Mouse (Mus musculus) urinary bladder, postnatal 4 days (tissue): ENCODE data around the gene Pbld2.
"Not testable (repeated sequence)": the region's sequence is repeated elsewhere in the genome, so short reads cannot be mapped to it uniquely, and the experiment has no call there.

Source experiments
- DNase-seq, 2 experiments: peaks; one replicate each; pipeline ENCODE4 v3.0.0; 2021 to 2022; ENCODE audit warnings: low spot score in 2 of 2

The Pbld2 gene

DNA sequence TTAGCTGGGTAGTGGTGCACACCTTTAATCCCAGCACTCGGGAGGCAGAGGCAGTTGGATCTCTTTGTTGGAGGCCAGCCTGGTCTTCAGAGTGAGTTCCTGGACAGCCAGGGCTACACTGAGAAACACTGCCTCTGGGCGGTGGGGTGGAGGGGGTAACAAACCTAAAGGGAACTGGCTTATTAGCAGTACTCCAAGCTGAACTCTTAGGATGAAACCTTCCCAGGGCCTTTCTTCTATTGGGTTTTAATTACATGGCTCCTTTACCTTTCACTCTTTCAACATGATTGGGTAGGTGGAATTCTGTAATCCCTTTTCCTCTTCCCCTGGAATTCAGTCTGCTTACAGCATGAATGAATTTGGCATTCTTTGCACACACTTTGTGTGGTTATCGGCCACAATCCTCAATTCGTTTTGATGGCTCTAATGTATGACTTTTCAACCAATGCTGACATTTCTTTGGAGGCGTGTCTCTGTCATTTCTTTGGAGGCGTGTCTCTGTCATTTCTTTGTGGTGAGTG, 1.4 kb downstream of the Pbld2 start:
- DNase-seq, result no peak

GRCm38 (mm10) chr10:63026156-63026794, 2.2 kb downstream of the Pbld2 start:
- no peak for DNase-seq

DNA sequence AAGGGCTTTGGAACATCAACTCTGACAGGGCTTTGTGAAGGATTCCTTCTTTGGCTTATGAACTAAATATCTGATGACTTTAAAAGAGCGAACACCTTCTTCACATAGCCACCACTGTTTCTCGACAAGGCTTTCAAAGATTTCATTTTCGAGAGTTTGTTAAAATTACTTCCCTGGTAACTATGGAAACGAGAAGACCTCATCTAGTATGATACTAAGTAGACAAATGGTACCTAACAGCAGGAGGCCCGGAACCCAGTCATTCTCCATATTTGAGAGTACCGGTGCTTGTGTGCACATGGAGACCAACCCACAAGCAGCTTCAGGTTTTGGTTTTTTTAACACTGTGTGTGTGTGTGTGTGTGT, 2.7 kb downstream of the Pbld2 start:
- DNase-seq, result no peak

GRCm38 (mm10) chr10:63027376-63028161, 3.5 kb downstream of the Pbld2 start:
- DNase-seq, result no peak

GRCm38 (mm10) chr10:63028396-63028795, 4.3 kb downstream of the Pbld2 start:
- no peak for DNase-seq

GRCm38 (mm10) chr10:63032267-63032666, 8.2 kb downstream of the Pbld2 start:
- no peak for DNase-seq

DNA sequence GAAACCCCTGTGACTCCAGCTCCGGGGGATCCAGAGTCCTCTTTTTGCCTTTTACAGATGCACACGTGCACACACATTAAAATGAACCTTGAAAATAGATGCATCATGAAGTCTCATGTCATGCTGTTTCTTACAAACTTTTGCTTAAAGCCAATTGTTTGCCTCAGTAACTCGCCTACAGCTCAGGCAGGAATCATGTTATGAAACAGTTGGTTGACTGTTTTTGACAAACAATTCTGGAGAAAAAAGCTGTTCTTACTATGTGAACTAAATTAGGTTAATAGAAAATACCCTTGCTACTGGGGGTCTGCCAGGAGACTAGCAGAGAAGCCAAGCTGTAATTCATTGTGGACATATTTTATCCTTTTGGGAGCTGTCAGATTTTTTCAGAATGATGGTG, 8.8 kb downstream of the Pbld2 start:
- no peak for DNase-seq

- no peak for DNase-seq
Measured at GRCm38 (mm10) chr10:63038571-63039320, 14.6 kb downstream of the Pbld2 start.

- no peak for DNase-seq
Measured at GRCm38 (mm10) chr10:63039867-63040628, 15.9 kb downstream of the Pbld2 start.

- no peak for DNase-seq
Measured at GRCm38 (mm10) chr10:63043154-63043553, 19.0 kb downstream of the Pbld2 start.

GRCm38 (mm10) chr10:63047751-63048150, 23.6 kb downstream of the Pbld2 start:
- no peak for DNase-seq

DNA sequence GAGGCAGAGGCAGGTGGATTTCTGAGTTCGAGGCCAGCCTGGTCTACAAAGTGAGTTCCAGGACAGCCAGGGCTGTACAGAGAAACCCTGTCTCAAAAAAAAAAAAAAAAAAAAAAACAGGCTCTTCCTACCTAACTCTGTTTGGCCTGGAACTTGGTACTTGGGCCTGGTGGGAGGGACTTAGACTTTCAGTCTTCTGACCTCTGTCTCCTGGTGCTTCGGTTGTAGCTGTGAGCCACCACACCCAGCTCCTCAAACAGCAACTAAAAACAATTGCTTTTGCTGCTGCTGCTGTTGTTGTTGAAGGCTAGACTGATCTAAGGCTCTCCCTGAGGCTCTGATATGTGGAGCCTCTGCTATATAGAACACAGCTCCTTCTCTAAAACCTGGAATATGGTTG, 25.0 kb downstream of the Pbld2 start:
- no peak for DNase-seq

GRCm38 (mm10) chr10:63051267-63051666, 27.2 kb downstream of the Pbld2 start:
- no peak for DNase-seq

- no peak for DNase-seq
Measured at GRCm38 (mm10) chr10:63052011-63052410, 27.9 kb downstream of the Pbld2 start.

GRCm38 (mm10) chr10:63053007-63053406, 28.9 kb downstream of the Pbld2 start:
- DNase-seq, result no peak

DNA sequence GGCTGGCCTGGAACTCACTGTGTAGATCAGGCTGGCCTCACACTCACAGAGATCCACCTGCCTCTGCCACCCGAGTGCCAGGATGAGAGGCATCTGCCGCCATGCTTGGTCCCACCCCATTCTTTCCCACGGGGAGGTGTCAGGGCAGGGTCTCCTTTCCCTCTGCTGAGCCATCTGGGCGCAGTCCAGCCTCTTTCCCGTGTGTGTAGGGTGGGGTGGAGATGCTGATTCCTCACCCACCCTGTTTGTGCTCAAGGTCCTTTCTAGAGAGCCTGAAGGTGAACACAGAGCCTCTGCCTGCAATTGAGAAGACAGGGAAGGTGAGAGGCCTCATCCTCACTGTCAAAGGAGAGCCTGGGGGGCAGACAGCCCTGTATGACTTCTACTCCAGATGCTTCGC, 30.0 kb downstream of the Pbld2 start:
- not testable (repeated sequence) for DNase-seq

DNA sequence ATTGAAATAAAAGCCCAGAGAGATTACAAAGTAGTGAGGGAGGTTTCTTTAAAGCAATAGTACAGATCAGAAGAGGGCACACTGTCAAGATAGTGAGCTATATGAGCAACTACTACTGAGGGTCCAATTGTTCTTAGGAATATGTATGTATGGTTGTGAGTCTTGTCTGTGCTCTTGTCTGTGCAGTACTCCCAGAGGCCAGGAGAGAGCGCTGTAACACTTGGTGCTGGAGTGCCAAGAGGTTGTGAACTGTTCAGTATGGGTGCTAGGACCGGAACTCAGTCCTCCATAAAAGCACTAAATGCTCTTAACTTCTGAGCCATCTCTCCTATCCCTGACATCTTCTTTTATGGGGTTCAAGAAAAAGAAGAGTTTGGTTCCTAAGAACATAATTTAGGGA, 30.5 kb downstream of the Pbld2 start:
- DNase-seq, result no peak

GRCm38 (mm10) chr10:63056966-63057750, 33.0 kb downstream of the Pbld2 start:
- DNase-seq, result no peak

DNA sequence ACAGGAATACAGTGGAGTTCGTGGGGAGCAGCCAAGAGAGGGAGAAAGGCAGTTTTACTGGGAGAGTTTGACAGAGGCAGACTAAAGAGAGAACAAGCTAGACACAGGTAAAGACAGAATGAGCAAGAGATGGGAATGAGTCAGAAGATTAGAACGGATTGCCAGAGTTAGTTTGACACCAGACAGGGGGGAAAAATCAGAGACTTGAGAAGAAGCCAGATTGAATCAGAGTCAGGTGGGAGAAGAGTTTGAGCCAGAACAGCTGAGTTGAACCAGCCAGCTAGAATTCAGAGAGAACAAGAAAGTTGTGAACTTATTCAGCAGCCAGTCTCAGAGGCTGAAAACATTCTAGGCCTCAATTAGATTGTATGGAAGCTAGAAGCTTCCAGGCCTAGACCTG, 35.7 kb downstream of the Pbld2 start, which contains the start of gene Pbld1:
TSS of gene Pbld1 (plus strand) at position 301 of the 400 bp plus-strand sequence.
- DNase-seq, result no peak

DNA sequence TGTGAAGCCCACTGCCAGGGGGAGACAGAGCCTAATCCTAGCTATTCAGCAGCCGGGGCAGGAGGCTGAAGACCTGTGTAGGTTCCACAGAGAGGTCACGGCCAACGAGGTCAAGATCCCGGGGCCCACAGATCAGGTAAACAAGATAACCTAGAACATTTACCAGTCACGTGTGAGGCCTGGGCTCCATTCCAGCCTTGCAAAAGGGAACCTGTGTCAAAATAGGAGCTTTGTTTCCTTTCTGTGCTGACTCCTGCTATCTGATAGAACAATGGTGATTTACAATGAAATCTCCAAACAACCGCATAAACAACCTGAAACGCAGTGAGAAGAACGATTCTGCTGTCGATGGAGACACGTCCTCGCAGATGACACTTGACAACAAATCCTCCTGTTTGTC, 36.3 kb downstream of the Pbld2 start:
- DNase-seq, result no peak

DNA sequence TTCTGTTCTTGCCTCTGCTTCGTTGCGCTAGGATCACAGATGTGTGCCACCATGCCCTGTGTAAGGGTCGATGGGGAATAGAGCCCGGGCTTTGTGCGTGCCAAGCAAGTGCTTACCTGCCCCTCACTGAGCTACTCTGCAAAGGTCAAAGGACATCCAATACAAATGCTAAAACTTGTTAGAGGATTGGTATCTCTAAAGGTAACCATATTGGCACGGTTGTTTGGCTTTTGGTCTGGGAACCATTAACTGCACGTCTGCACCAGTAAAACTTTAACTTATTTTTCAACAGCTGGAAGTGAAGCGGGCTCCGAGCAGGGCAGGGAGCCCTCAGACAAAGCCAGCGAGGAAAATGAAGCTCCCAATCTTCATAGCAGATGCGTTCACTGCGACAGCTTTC, 37.2 kb downstream of the Pbld2 start:
- no peak for DNase-seq
